Mouse (Mus musculus): ENCODE data around the gene Arhgap9.
"Not testable (repeated sequence)": the region's sequence is repeated elsewhere in the genome, so short reads cannot be mapped to it uniquely, and the experiment has no call there.

The Arhgap9 gene

DNA sequence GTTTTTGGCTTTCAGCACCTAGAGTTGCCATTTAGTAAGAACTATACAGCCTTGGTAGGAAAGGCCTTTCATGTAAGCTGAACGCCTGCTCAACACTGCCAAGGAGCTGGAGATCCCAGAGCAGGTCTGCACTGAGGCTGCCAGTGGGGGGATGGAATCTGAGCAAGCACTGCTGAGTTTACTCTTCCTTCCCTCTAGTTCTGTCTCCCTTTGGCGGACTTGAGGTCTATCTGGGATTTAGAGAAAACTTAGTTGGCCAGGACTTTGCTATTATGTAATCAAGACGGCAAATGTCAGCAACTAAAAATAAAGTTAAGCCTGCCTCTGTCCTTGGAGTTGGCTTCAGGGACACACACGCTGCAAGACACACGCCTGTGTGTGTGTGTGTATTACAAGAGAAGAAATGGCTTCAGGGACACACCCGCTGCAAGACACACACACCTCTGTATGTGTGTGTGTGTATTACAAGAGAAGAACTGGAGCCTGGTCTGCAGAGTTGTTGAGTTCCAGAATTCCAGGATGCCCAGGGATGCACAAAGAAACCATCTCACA lies 28.7 kb upstream of the Arhgap9 start:
- peak; percentile 64 for DNase-seq (ENCODE audit: low read depth)

DNA sequence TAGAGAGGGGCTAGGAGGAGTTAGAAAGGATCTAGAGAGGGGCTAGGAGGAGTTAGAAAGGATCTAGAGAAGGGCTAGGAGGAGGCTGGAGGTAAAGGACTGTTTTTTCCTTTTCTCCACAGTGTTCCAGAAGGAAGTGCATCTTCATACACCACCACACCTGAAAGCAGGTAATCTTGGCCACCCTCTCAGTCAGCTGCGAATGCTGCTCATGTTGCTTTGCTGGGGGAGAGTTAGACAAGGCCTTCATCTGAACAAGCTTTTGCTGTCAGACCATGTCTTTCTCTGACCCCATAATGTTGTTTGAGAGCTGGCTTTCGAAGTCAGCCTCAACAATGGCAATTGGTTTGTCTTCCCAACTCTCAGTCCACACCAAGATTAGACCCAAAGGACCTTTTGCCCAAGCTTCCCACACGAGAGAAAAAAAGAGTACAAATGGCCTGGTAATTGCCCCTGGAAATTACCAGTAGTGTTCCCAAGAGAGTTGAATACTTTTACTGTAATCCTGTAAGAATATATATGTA lies 28.1 kb upstream of the Arhgap9 start:
- DNase-seq (ENCODE audit: low read depth): no peak

DNA sequence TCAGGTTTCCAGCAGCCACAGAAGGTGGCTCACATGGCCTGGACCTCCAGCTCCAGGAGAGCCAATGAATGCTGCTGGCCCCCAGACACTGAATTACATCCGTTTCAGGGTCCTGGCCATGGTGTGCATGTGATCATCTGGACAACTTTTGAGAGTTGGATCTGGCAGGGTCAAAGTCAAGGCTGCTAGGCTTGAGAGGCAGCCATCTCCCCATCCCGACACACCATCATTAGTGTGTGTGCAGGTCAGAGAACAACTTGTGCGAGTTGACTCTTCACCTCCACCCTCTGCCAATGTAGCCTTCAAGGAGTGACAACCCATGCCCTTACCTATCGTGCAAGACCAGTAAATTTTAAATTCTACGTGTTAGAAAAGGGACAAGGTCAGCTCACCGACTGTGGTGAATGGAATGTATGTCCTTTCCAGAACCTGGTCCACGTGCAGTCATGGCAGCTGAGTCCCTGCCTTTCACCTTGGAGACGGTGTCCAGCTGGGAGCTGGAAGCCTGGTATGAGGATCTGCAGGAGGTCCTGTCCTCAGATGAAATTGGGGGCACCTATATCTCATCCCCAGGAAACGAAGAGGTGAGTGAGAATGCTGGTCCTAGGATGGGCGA lies 26.8 kb upstream of the Arhgap9 start:
- DNase-seq (ENCODE audit: low read depth): no peak

DNA sequence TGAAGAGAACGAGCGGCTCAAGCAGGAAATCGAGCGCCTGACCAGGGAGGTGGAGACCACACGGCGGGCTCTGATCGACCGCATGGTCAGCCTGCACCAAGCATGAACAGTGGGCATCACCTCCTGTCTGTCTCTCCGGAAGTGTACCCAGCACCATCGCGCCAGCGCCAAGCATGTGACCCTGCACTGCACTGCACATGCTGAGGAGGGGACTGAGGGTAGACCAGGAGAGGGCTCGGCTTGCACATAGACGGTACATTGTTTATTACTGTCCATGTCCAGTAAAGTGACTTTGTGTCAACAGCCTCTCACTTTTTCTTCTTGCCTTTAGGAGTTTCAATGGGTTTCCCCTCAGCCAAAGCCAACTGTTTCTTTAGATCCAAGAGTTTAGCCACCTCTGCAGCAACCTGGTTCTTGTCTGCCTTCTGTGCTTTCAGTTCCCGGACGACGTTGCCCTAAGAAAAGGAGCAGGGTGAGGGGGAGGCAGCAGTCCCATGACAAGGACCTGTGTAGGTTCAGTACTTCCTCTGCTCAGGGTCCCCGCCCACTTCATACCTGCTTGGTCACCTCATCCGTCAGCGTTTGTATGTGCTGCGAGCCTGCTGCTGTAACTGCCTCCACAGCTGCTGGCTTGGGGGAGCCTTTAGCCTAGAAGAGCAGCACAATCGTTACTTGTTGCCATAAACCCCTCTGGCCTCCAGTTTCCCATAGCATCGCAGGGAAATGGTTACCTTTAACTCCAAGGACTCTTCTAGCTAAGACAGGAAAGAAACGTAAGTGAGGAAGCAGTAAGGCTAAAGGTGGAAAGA lies 25.6 kb upstream of the Arhgap9 start:
- no peak for DNase-seq (ENCODE audit: low read depth)

DNA sequence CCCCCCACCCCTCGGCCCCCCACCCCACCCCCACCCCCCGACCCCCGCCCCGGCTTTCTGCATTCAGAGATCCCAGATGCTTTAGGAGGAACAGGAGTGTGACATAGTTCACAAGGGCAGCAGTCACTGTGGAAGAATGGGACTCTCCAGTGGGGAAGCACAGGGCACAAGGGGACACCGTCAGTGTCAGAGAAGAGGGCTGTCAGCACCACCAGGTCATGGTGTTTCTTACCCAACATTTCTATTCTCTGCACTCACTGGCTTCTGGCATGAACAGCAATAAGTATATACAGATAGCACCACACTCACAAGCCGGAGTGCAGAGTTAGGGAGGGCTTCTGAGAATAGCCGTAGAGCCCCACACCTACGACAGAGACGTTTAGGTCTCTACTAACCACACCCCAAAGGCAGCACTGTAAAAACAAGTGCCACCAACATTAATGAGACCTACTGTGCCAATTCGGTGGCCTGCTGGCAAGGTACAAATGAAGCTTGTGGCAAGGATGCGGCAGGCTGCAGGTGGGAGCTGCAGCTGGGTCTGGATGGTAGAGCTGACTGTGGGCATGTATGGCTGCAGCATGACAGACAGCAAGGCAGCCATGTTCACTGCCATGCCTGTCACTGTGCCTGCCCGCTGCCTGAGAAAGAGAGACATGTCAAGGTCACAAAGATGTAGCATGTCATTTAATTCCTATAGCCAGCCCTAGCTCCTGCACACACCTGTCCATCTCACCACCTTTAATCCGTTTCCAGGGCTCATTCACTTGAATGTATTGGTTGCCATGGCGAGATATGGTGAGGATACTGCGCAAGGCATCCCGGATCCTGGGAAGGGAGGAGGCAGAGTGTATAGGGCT lies 24.5 kb upstream of the Arhgap9 start:
- DNase-seq (ENCODE audit: low read depth): no peak

DNA sequence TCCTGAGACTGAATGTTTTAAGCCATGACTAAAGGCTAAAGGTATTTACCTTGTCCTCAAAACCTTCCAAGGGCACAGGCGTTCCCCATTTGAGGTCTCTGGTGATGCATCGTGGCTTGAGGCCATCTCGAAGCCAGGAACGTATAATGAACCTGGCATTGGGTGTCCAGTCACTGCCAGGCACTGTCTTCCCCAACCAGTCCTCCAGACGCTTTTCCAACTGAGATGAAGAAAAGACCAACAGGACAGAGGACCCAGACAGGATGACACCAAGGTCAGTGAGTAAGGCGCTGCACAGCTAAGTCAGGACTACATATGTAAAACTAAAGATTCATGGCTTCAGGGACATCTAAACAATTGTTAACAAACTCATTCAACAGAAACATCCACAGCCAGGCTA lies 21.4 kb upstream of the Arhgap9 start:
- no peak for DNase-seq (ENCODE audit: low read depth)

DNA sequence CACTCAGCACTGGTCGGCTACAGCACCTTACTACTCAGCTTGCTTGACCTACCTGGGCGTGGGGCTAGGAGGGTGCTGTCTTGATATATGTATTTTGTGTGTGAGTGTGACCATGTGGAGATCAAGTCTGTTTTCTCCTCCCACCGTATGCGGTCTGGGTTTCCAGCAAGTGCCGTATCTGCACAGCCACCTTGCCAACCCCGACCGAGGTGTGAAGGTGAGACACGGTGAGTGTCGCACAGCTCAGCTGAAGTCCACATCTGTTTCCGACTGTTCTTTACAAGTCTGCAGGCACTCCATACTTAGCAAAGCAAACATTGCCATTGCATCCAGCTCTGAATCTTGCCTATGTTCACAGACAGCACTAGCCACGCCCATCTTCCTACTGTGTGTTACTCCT lies 18.6 kb upstream of the Arhgap9 start:
- no peak for DNase-seq (ENCODE audit: low read depth)

DNA sequence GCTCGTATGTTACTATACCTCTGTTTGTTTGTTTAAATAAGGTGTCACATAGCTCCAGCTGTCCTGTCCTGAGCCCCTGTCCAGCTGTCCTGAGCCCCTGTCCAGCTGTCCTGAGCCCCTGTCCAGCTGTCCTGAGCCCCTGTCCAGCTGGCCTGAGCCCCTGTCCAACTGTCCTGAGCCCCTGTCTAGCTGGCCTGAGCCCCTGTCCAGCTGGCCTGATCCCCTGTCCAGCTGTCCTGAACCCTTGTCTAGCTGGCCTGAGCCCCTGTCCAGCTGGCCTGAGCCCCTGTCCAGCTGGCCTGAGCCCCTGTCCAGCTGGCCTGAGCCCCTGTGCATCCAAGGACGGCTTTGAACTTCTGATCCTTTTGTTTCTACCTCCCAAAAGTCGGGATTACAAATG lies 12.6 kb upstream of the Arhgap9 start:
- not testable (repeated sequence) for DNase-seq (ENCODE audit: low read depth)

DNA sequence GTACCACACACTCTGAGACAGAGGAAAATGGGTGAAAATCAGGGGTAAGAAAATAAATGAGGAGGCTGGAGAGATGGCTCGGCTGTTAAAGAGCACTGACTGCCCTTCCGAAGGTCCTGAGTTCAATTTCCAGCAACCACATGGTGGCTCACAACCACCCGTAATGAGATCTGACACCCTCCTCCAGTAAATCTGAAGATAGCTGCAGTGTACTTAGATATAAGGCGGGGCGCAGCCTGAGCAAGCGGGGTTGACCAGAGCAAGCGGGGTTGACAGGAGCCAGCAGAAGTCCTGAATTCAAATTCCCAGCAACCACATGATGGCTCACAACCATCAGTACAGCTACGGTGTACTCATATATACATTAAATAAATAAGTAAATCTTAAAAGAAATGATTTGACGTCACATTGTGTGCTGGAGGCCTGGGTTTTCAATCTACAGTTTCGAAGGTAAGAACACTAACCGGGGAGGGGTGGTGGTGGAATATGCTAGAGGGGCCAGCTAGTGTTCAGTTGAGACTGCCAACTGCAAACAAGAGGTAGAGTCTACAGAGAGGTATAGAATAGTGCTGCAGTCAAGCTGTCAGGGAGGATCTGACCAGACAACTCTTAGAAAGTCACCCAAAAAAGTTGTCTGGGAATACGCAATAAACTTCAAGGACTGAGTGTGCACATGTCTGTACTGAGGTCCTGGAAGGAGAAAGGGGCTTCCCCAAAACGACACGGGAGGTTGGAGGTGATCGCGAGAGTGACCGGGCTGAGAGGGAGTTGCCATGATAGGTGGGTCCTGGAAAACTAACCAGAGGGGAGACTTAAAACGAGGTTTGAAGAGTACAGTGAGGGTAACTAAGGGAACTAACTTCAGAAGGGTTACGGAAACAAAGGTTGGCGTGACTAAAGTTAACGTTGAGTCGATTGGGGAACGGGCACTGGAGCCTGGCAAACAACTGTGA lies 11.0 kb upstream of the Arhgap9 start:
- DNase-seq (ENCODE audit: low read depth): no peak

DNA sequence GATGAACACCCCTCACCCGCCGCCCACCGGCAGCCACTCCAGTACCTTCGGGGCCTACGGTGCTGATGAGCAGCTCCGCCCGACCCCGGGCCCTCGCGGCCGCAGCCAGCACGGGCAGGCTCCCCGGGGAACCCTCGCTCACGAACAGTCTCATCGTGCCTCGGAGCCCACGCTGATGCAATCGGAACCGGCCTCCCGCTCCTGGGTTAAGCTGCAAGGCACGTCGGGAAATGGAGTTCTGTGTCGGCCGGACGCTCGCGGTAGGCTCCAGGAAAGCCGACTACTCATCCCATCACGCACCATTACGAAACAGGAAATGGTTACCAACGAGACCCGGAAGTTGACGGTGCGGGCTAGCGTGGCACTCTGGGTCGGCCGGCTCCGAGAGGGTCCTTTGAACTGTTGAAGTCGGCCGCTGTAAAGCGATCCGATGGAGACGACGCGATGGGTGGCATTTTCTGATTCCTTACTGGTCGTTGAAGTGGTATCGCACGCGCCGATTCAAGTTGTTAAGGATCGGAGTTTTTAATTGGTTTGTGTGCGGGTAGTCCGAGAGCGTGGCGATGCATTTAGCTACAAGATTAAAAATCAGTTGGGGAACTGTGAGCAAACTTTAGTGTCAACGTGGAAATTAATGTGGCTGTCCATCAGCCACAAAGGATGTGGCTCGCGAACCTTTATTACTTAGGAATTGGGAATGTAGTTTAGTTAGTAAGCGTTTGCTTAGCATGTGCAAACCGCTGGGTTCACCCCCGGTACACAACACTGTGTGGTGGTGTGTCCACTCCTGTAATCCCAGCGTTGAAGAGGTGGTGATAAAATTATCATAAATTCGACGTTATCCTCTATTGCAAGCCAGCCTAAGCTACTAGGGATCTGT lies 10.0 kb upstream of the Arhgap9 start, which contains the start of gene Mars:
Mars (minus strand) TSS at position 311 of the 880 bp plus-strand sequence.
- peak; percentile 97 for DNase-seq (ENCODE audit: low read depth)

DNA sequence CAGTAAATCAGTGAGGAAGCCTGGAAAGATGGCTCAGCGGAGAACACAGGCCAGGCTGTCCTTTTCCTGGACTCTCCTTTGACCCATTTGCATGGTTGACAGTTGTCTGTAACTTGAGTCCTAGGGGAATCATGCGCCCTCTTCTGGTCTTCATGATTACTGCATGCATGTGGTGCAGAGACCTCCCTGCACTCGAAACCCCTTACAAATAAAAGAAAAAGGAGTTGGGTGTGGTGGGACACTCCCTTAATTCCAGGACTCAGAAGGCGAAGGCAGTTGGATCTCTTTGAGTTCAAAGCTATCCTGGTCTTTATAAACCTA lies 9.4 kb upstream of the Arhgap9 start:
- peak; percentile 92 for DNase-seq (ENCODE audit: low read depth)

DNA sequence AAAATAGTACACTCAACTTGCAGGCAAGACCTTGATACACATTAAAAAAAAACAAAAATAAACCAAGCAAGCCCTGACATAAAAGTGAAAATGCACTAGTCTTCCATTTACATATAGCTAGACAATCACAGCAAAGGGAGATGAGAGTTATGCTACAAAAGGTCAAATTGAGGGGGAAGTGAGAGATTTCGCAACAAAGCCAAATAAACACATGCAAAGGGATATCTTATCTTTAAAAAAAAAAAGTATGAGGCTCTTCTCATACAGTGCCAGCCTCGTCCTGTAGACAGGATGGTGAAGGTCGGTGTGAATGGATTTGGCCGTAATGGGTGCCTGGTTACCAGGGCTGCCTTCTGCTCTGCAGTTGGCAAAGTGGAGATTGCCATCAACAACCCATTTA lies 8.9 kb upstream of the Arhgap9 start:
- DNase-seq (ENCODE audit: low read depth): no peak

DNA sequence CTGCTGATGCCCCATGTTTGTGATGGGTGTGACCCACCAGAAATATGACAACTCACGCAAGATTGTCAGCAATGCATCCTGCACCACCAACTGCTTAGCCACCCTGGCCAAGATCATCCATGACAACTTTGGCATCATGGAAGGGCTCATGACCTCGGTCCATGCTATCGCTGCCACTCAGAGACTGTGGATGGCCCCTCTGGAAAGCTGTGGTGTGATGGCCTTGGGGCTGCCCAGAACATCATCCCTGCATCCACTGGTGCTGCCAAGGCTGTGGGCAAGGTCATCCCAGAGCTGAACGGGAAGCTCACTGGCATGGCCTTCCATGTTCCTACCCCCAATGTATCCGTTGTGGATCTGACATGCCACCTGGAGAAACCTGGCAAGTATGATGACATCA lies 8.2 kb upstream of the Arhgap9 start:
- not testable (repeated sequence) for DNase-seq (ENCODE audit: low read depth)

DNA sequence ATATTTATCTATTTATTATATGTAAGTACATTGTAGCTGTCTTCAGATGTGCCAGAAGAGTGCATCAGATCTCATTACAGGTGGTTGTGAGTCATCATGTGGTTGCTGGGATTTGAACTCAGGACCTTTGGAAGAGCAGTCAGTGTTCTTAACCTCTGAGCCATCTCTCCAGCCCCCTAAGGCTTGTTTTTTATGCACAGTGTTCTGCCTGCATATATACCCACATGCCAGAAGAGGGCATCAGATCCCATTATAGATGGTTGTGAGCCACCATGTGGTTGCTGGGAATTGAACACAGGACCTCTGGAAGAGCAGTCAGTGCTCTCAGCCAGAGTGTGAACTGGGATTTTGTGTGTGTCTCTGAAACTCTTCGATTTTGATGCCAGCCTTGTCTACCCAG lies 6.8 kb upstream of the Arhgap9 start:
- DNase-seq (ENCODE audit: low read depth): not testable (repeated sequence)

DNA sequence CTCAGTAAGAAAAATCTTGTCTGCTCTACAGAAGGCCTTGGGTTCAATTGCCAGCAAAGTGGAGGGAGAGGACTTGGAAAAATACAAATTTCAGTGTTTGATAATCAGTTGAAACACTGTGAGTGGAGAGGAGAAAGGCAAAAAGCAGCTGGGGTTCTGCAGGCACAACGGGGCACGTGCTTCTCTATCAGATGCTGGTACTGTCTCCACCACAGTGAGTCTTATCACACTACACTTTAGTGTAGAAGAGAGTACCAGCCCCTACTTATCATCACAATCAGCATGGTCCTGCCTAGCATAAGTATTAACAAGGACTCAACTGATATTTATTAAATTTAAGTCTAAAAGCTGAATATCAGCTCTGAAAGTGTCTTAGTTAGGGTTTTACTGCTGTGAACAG lies 4.5 kb upstream of the Arhgap9 start:
- no peak for DNase-seq (ENCODE audit: low read depth)

DNA sequence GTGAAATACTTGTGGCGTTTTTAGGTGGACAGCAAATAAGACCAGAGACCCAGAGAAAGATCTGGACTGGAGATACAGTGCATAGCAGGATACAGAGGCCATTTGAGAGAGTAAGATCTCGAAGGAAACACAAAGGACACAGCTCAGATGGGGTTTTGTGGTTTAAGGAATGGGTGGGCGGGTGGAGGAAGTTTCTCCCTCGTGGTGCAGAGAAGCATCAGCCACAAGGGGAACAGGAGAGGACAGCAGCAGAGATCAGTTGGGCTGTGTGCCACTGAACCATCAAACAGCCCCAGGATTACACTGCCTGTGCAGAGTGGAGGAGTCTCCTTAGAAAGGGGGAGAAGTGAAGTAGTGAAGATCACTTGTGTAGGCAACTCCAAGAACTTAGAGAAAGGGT lies 3.8 kb upstream of the Arhgap9 start:
- DNase-seq (ENCODE audit: low read depth): no peak

DNA sequence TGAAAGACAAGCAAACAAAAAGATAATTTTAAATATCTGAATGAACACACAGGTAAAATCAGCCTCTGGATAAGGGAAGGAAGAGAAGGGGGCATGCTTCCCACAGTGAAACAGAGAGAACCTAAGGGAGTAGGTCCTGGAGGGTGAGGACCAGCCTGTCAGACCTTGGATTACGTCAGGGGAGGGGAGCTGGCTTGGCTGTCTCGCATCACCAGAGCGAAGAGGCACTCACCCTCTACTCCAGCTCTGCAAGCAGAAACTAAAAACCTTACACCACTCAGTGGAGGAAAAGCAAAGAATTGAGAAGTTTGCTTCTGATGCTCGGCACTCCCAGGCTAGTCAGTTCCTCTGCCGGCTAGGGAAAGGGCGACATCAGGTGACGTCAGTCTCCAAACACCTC lies 1.8 kb upstream of the Arhgap9 start:
- no peak for DNase-seq (ENCODE audit: low read depth)

DNA sequence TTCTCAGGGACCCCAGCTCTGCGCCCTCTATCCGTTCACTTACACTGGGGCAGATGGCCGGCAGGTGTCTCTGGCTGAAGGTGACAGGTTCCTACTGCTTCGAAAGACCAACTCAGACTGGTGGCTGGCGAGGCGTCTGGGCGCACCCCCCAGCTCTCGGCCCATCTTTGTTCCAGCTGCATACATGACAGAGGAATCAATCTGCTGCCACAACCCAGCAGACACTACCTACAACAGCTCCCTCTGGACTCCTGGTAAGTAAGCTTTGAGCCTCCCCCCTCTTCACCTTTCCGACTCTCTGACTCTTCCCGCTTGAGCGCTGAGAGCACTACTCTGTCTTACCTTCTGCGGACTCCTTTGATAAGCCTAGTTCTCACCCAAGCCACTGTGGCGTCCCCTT lies 414 bp downstream of the Arhgap9 start:
- DNase-seq (ENCODE audit: low read depth): no peak

DNA sequence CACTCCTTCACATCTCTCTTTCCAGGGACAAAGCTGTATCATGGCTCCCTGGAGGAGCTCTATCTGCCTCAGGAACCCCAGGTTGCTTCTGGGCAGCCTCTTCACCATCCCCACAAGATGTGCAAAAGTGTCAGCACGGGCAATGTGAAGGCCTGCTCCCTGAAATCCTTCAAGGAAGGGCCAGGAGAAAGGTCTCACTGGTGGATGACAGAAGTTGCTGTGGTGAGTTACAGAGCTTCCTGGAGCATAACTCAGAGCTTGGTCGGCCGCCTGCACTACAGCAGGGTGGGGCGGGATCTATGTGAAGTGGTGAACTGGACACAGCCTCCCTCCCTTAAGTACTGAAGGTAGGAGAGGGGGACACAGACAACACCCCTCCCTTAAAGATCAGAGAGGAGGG lies 905 bp downstream of the Arhgap9 start:
- no peak for DNase-seq (ENCODE audit: low read depth)

DNA sequence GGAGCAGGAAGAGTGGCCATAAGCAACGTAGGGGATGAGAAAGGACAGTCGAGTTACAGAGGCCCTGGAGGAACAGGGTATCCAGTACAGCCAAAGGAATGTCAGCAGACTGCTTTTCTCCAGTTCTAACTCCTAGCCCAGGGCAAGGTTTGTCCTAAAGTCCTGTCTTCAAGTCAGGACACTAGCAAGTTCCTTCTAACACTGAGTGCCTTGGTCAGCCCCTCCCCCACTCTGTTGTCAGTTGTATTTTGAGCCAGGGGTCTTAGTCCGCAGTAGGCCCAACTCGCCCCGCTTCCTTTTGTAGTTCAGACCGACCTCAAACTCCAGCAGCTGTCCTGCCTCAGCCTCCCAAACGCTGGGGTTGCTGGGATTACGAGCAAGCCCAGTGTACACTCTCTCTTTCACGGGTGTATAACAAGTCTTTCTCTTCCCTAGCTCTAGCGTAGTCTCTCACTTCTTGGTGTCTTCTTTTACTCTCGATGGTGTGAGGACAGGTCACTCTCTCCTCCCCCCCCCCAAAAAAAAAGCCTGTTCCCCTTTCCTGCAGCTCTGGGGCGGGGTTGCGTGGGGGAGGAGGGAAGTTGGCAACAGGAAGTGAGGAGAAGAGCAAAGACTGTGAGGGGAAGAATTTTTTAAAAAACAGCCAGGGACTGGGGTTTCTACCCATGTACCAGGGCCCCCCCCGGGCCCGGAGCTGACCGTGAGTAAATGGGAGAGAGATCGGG lies 1.5 kb downstream of the Arhgap9 start:
- DNase-seq (ENCODE audit: low read depth): no peak

Measured in NIH3T3 (cell line).